Mouse (Mus musculus) frontal cortex, postnatal 10 days (tissue): ENCODE measurements around the gene Pik3cb.

ENCODE experiments used
- DNase-seq, 2 experiments: peaks; one replicate each; pipeline ENCODE4 v3.0.0; 2022; ENCODE audit warnings: low spot score in 2 of 2, mixed read lengths in 1 of 2

Gene Pik3cb

DNA sequence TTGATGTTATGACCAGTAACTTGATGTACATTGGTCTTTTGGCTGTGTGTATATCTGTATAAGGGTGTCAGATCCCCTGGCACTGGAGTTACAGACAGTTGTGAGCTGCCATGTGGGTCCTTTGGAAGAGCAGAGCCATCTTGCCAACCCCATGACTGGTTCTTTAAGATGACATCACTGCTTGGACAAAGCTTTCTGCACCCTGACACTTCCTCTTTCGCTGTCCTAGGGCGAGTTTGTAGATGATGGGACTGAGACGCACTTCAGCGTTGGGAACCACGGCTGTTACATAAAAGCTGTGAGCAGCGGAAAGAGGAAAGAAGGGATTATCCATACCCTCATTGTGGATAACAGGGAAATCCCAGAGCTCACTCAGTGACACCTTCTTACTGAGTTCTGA lies 139.1 kb downstream of the Pik3cb start:
- DNase-seq: no peak

DNA sequence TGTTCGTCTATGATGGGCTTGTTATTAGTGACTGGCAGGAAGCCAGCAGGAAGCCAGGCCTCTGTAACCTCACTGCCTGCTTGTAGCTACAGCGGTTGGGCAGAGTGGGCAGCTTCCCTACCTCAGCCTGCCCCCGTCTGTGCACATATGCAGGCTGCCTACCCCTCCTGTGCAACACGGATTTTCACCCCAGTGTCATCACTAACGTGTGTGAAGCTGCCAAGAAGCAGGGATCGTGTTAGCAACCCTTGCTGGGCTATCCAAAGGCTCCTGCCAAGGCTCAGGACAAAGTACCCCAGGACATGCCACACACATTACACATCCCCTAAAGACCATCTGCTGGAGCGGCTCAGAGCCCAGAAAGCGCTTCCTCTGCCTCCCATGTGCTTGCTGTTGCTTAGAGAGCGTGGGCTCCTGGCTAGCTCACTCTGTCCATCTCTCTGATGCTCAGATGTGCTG lies 140.5 kb downstream of the Pik3cb start:
- peak; percentile 19 to 20 for DNase-seq

DNA sequence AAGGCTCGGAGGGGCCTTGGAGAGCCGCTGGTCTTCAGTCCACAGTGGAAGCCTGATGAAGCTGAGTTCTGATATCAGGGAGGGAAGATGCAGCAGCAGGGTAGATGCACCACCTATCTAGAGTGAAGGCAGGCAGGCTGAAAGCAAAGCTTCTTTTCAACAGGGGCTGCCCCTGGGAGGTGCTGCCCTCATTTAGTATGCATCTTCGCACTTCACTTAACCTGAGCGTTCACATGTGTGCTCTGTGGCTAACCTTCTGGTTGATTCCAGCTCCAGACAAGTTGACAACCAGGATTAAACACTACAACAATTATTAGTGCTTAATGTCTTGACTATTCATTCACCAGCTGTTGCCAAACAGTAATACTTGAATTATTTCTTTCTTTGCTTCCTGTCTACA lies 146.3 kb downstream of the Pik3cb start:
- DNase-seq: no peak

DNA sequence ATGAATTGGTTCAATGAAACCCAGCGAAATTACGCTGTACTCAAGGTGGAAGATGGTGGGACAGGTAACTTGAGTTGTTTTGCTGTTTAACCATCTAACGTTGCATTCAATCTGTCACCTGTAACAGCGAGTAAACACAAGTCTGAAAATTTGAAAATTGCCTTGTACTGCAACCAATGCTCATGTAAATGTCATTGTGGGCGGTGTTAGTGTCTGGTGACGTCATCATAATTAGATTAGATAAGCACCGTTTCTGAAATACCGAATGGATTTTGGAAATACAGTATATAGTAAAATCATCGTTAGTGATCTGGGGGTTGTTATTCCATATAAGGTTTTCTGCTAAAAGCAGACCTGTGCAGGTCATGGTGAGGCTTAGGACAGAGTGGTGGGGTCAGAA lies 153.3 kb downstream of the Pik3cb start:
- no peak for DNase-seq
